Mouse (Mus musculus) midbrain, embryonic 14.5 days (tissue): ENCODE data around the gene Orai2. TPM values are rescaled to one million over a fixed set of nuclear protein-coding genes. Genes with fewer than 3 reads are reported as not detected.
A peak's percentile ranks its signal among the peaks of the same experiment; 100 is the strongest.
"Not testable (repeated sequence)": the region's sequence is repeated elsewhere in the genome, so short reads cannot be mapped to it uniquely, and the experiment has no call there.

Source experiments
- ATAC-seq: fragments of 200-750 bp; cut with Nextera tagmentation; 2 replicates; pipeline ENCODE4 v1.8.0; 2017; ENCODE audit warnings: moderate number of reproducible peaks, moderate library complexity; ENCODE audit not compliant: low FRiP score, low TSS enrichment
- DNase-seq: peaks from one replicate; pipeline ENCODE4 v3.0.0-alpha.2; 2015
- H3K27ac ChIP-seq: fragments of 300-500 bp; sonication (generic); replicated peaks from 2 replicates; pipeline ENCODE4 v1.5.1; 2014; ENCODE audit warnings: mild to moderate bottlenecking, low read depth, low read length, moderate library complexity
- H3K27me3 ChIP-seq: fragments of 300-500 bp; sonication (generic); 2 replicates; pipeline ENCODE4 v1.6.1; 2014; ENCODE audit warnings: low read length, control low read depth, mixed read lengths; ENCODE audit not compliant: control insufficient read depth, insufficient read depth
- H3K36me3 ChIP-seq: fragments of 300-500 bp; sonication (generic); 2 replicates; pipeline ENCODE4 v1.6.1; 2014; ENCODE audit warnings: low read length, control low read depth; ENCODE audit not compliant: control insufficient read depth, insufficient read depth
- H3K4me1 ChIP-seq: fragments of 300-500 bp; sonication (generic); 2 replicates; pipeline ENCODE4 v1.6.1; 2014; ENCODE audit warnings: mild to moderate bottlenecking, antibody characterized with exemption, low read length, control low read depth; ENCODE audit not compliant: control insufficient read depth, insufficient read depth
- H3K4me2 ChIP-seq: fragments of 300-500 bp; sonication (generic); 2 replicates; pipeline ENCODE4 v1.6.1; 2014; ENCODE audit warnings: mild to moderate bottlenecking, low read length, moderate library complexity
- H3K4me3 ChIP-seq: fragments of 300-500 bp; sonication (generic); replicated peaks from 2 replicates; pipeline ENCODE4 v1.5.1; 2014; ENCODE audit warnings: low read depth, low read length
- H3K9ac ChIP-seq: fragments of 300-500 bp; sonication (generic); replicated peaks from 2 replicates; pipeline ENCODE4 v1.6.1; 2014; ENCODE audit warnings: mild to moderate bottlenecking, low read length, moderate library complexity
- H3K9me3 ChIP-seq: fragments of 300-500 bp; sonication (generic); 2 replicates; pipeline ENCODE4 v1.6.1; 2016; ENCODE audit warnings: low read length, control low read depth, mixed read lengths; ENCODE audit not compliant: control insufficient read depth
- WGBS: fragments of 180-500 bp; shearing (Covaris S2); extraction: QIAGEN DNeasy Blood & Tissue Kit; methylation state at CpG from one replicate; pipeline ENCODE4 v1.1.7; 2014; 5-methylcytosine and 5-hydroxymethylcytosine counted together
- polyA plus RNA-seq: library from polyadenylated mRNA; unstranded; fragments of >200 nt; fragmentation: Nextera tagmentation; extraction: Ambion mirVana; gene quantifications from 2 replicates; pipeline ENCODE4 v1.2.1, GENCODE M21; 2014

Gene Orai2
- polyA plus RNA-seq, 1 experiment from 2014 or later = 38.2 TPM

GRCm38 (mm10) chr5:136137658-136138274 is 32.7 kb downstream of the Orai2 start:
- Histone ChIP-seq H3K4me1 (peaks cover 13% of the 10 kb centered on the region), H3K4me3 (no peak overlapping the region), H3K4me2 (no peak overlapping the region), H3K27me3 (no peaks in the 10 kb centered on the region), H3K9ac (no peak overlapping the region), H3K9me3 (no peaks in the 10 kb centered on the region), H3K36me3 (peaks cover 43% of the 10 kb centered on the region), H3K27ac (no peak overlapping the region)
- WGBS = 72% methylated on average over 13 of the region's 13 CpGs
- DNase-seq (peak; percentile 65), ATAC-seq (no peak)

GRCm38 (mm10) chr5:136136292-136136990 is 34.1 kb downstream of the Orai2 start:
- Histone ChIP-seq H3K9me3 (no peaks in the 10 kb centered on the region), H3K4me3 (peak overlapping the region; percentile 73), H3K36me3 (peaks cover 41% of the 10 kb centered on the region), H3K9ac (peak overlapping the region; percentile 69), H3K4me1 (peaks cover 13% of the 10 kb centered on the region), H3K27me3 (no peaks in the 10 kb centered on the region), H3K4me2 (peak overlapping the region; percentile 75), H3K27ac (no peak overlapping the region)
- no peak for DNase-seq
- no peak for ATAC-seq
- WGBS = 7% methylated on average over 20 of the region's 20 CpGs

GRCm38 (mm10) chr5:136135571-136136291 is 34.8 kb downstream of the Orai2 start, which contains the start of the genes Lrwd1 and Alkbh4:
TSS of gene Lrwd1 (minus strand) at chr5:136136074.
TSS of gene Alkbh4 (plus strand) at chr5:136136146.
- peak within 1 kb of the TSS; percentile 75 for H3K4me2 ChIP-seq
- peaks cover 13% of the 10 kb centered on the region for H3K4me1 ChIP-seq
- H3K9ac ChIP-seq = peak within 1 kb of the TSS; percentile 69
- H3K9me3 ChIP-seq = no peaks in the 10 kb centered on the region
- WGBS = under 1% methylated on average over 60 of the region's 60 CpGs
- peak; percentile 89 for ATAC-seq
- peak; percentile 98 for DNase-seq
- H3K4me3 ChIP-seq = peak within 1 kb of the TSS; percentile 73
- no peaks in the 10 kb centered on the region for H3K27me3 ChIP-seq
- H3K36me3 ChIP-seq = peaks cover 41% of the 10 kb centered on the region
- no peak within 1 kb of the TSS for H3K27ac ChIP-seq

GRCm38 (mm10) chr5:136122165-136122564 is 48.3 kb downstream of the Orai2 start:
- WGBS = 87% methylated on average over 10 of the region's 10 CpGs
- no peak overlapping the region for H3K4me2 ChIP-seq
- peaks cover 6% of the 10 kb centered on the region for H3K4me1 ChIP-seq
- no peaks in the 10 kb centered on the region for H3K9me3 ChIP-seq
- H3K9ac ChIP-seq = no peak overlapping the region
- no peak overlapping the region for H3K4me3 ChIP-seq
- H3K36me3 ChIP-seq = peaks cover 65% of the 10 kb centered on the region
- DNase-seq (no peak), ATAC-seq (no peak)
- H3K27me3 ChIP-seq = no peaks in the 10 kb centered on the region
- no peak overlapping the region for H3K27ac ChIP-seq

- Histone ChIP-seq H3K4me2 (peak overlapping the region; percentile 88), H3K9me3 (no peaks in the 10 kb centered on the region), H3K36me3 (peaks cover 19% of the 10 kb centered on the region), H3K4me3 (peak overlapping the region; percentile 78), H3K4me1 (peaks cover 14% of the 10 kb centered on the region), H3K9ac (peak overlapping the region; percentile 74), H3K27me3 (no peaks in the 10 kb centered on the region), H3K27ac (peak overlapping the region; percentile 70; the same call in 1 of the 2 replicates)
- peak; percentile 47 for ATAC-seq
- WGBS = 0% methylated on average over 22 of the region's 22 CpGs
- no peak for DNase-seq
Observed at GRCm38 (mm10) chr5:136116784-136117112, 53.8 kb downstream of the Orai2 start.

- peak; percentile 99 for DNase-seq
- peaks cover 13% of the 10 kb centered on the region for H3K36me3 ChIP-seq
Observed at GRCm38 (mm10) chr5:136115891-136116783, 54.4 kb downstream of the Orai2 start, which contains the start of gene Polr2j. TSS of gene Polr2j (plus strand) at chr5:136116631.

GRCm38 (mm10) chr5:136113546-136113945 is 57.0 kb downstream of the Orai2 start:
- not testable (repeated sequence) for H3K27me3 ChIP-seq, H3K4me3 ChIP-seq, H3K9ac ChIP-seq, H3K9me3 ChIP-seq, H3K36me3 ChIP-seq, H3K27ac ChIP-seq, DNase-seq, ATAC-seq, H3K4me2 ChIP-seq
- WGBS = 51% methylated on average over 4 of the region's 4 CpGs
- H3K4me1 ChIP-seq = peaks cover 14% of the 10 kb centered on the region

More at GRCm38 (mm10) chr5:136115891-136116783, 54.4 kb downstream of the Orai2 start, which contains the start of gene Polr2j:
- Histone ChIP-seq H3K27me3 (no peaks in the 10 kb centered on the region), H3K4me3 (peak within 1 kb of the TSS; percentile 78), H3K9me3 (no peaks in the 10 kb centered on the region), H3K4me1 (peaks cover 14% of the 10 kb centered on the region), H3K27ac (peak within 1 kb of the TSS; percentile 70; the same call in 1 of the 2 replicates), H3K4me2 (peak within 1 kb of the TSS; percentile 88), H3K9ac (peak within 1 kb of the TSS; percentile 74)
- peak; percentile 92 for ATAC-seq
- WGBS = 3% methylated on average over 42 of the region's 42 CpGs

- H3K4me3 ChIP-seq = no peak overlapping the region
- H3K4me1 ChIP-seq = no peaks in the 10 kb centered on the region
- no peaks in the 10 kb centered on the region for H3K27me3 ChIP-seq
- H3K36me3 ChIP-seq = 0 out of 2 replicates have a peak, but pooled peaks cover 2% of the 10 kb centered on the region
- 85% methylated on average over 3 of the region's 3 CpGs for WGBS
- H3K9ac ChIP-seq = no peak overlapping the region
- ATAC-seq = no peak
- no peak overlapping the region for H3K4me2 ChIP-seq
- no peaks in the 10 kb centered on the region for H3K9me3 ChIP-seq
- no peak overlapping the region for H3K27ac ChIP-seq
- DNase-seq = no peak
Observed at GRCm38 (mm10) chr5:136109042-136109441, 61.5 kb downstream of the Orai2 start.
